Mouse (Mus musculus) heart, embryonic 14.5 days (tissue): Measurements from ENCODE around the gene Dhdh. TPM values are rescaled to one million over a fixed set of nuclear protein-coding genes. Genes with fewer than 3 reads are reported as not detected.

ENCODE experiments used
- ATAC-seq: fragments of 200-750 bp; cut with Nextera tagmentation; 2 replicates; pipeline ENCODE4 v1.8.0; 2017; ENCODE audit warnings: low read depth, moderate TSS enrichment; ENCODE audit not compliant: insufficient number of reproducible peaks, insufficient read depth, low FRiP score
- H3K27ac ChIP-seq, 2 experiments: fragments of 200-500 bp in 1 of 2; fragments of 300-500 bp in 1 of 2; sonication (generic) in 1 of 2; replicated peaks in 1 of 2; 2 replicates each; pipeline ENCODE4 v1.5.1; 2012 to 2014; ENCODE audit warnings: low read depth in 2 of 2, low read length in 2 of 2, control low read depth in 1 of 2, mild to moderate bottlenecking in 1 of 2, mixed read lengths in 1 of 2; ENCODE audit not compliant: control insufficient read depth in 1 of 2, insufficient read depth in 1 of 2
- H3K27me3 ChIP-seq: fragments of 300-500 bp; sonication (generic); 2 replicates; pipeline ENCODE4 v1.6.1; 2014; ENCODE audit warnings: mild to moderate bottlenecking, low read length, control low read depth; ENCODE audit not compliant: control insufficient read depth, insufficient read depth
- H3K36me3 ChIP-seq: fragments of 300-500 bp; sonication (generic); 2 replicates; pipeline ENCODE4 v1.6.1; 2014; ENCODE audit warnings: mild to moderate bottlenecking, control low read depth, low read length, mixed read lengths; ENCODE audit not compliant: control insufficient read depth, insufficient read depth
- H3K4me1 ChIP-seq, 2 experiments: fragments of 200-500 bp in 1 of 2; fragments of 300-500 bp in 1 of 2; sonication (generic) in 1 of 2; 2 replicates each; pipeline ENCODE4 v1.6.1; 2012 to 2014; ENCODE audit warnings: low read length in 2 of 2, control low read depth in 1 of 2, mixed read lengths in 1 of 2; ENCODE audit not compliant: control insufficient read depth in 2 of 2, insufficient read depth in 2 of 2
- H3K4me2 ChIP-seq: fragments of 300-500 bp; sonication (generic); 2 replicates; pipeline ENCODE4 v1.6.1; 2014; ENCODE audit warnings: mild to moderate bottlenecking, low read length
- H3K4me3 ChIP-seq, 2 experiments: fragments of 200-500 bp in 1 of 2; fragments of 300-500 bp in 1 of 2; sonication (generic) in 1 of 2; 2 replicates each; pipeline ENCODE4 v1.5.1; 2012 to 2014; ENCODE audit warnings: low read length in 2 of 2, mild to moderate bottlenecking in 2 of 2, control low read depth in 1 of 2, low read depth in 1 of 2, moderate library complexity in 1 of 2; ENCODE audit not compliant: control insufficient read depth in 1 of 2, insufficient read depth in 1 of 2
- H3K9ac ChIP-seq: fragments of 300-500 bp; sonication (generic); 2 replicates; pipeline ENCODE4 v1.6.1; 2014; ENCODE audit warnings: mild to moderate bottlenecking, low read length
- H3K9me3 ChIP-seq: fragments of 300-500 bp; sonication (generic); 2 replicates; pipeline ENCODE4 v1.6.1; 2016; ENCODE audit warnings: low read length, control low read depth; ENCODE audit not compliant: control insufficient read depth
- WGBS: fragments of 180-500 bp; shearing (Covaris S2); extraction: QIAGEN DNeasy Blood & Tissue Kit; methylation state at CpG from one replicate; pipeline ENCODE4 v1.1.7; 2014; 5-methylcytosine and 5-hydroxymethylcytosine counted together
- polyA plus RNA-seq: library from polyadenylated mRNA; unstranded; fragments of >200 nt; fragmentation: Nextera tagmentation; extraction: Ambion mirVana; gene quantifications from 2 replicates; pipeline ENCODE4 v1.2.1, GENCODE M21; 2014

Dhdh gene
- polyA plus RNA-seq, 1 experiment from 2014 or later: 5.7 TPM

GRCm38 (mm10) chr7:45447325-45447990 lies 41.1 kb downstream of the Dhdh start:
- Histone ChIP-seq H3K9ac (peak overlapping the region; percentile 22; the same call in 1 of the 2 replicates), H3K27ac (no peak overlapping the region; a peak in 1 of 4 replicates), H3K27me3 (no peaks in the 10 kb centered on the region), H3K4me2 (no peak overlapping the region), H3K4me1 (no peaks in the 10 kb centered on the region), H3K36me3 (peaks cover 78% of the 10 kb centered on the region), H3K4me3 (no peak overlapping the region), H3K9me3 (no peaks in the 10 kb centered on the region)
- ATAC-seq: no peak
- 31% methylated on average over 11 of the region's 11 CpGs for WGBS

- no peaks in the 10 kb centered on the region for H3K4me1 ChIP-seq
- H3K27me3 ChIP-seq: no peaks in the 10 kb centered on the region
- H3K9ac ChIP-seq: no peak overlapping the region
- no peak overlapping the region for H3K4me3 ChIP-seq
- no peak overlapping the region for H3K4me2 ChIP-seq
- no peak for ATAC-seq
- no peaks in the 10 kb centered on the region for H3K9me3 ChIP-seq
- H3K27ac ChIP-seq: no peak overlapping the region
- peaks cover 77% of the 10 kb centered on the region for H3K36me3 ChIP-seq
These were observed 42.0 kb downstream of the Dhdh start for GRCm38 (mm10) chr7:45446589-45446988.

- Histone ChIP-seq H3K36me3 (peaks cover 87% of the 10 kb centered on the region), H3K4me1 (no peaks in the 10 kb centered on the region), H3K27me3 (no peaks in the 10 kb centered on the region), H3K27ac (no peak overlapping the region), H3K4me3 (no peak overlapping the region), H3K9ac (no peak overlapping the region), H3K4me2 (no peak overlapping the region), H3K9me3 (no peaks in the 10 kb centered on the region)
- ATAC-seq: no peak
- WGBS: 73% methylated on average over 22 of the region's 22 CpGs
These were observed 44.8 kb downstream of the Dhdh start for GRCm38 (mm10) chr7:45443526-45444420.

GRCm38 (mm10) chr7:45437521-45438276 lies 50.9 kb downstream of the Dhdh start, which contains the start of gene Ruvbl2:
TSS of gene Ruvbl2 (minus strand) at chr7:45438096.
- WGBS: 28% methylated on average over 19 of the region's 19 CpGs
- peaks cover 19 to 37% of the 10 kb centered on the region in 2 experiments for H3K4me1 ChIP-seq
- no peak within 1 kb of the TSS for H3K4me3 ChIP-seq
- H3K36me3 ChIP-seq: peaks cover 47% of the 10 kb centered on the region
- no peaks in the 10 kb centered on the region for H3K27me3 ChIP-seq
- H3K9ac ChIP-seq: peak within 1 kb of the TSS; percentile 16; the same call in 1 of the 2 replicates
- no peak within 1 kb of the TSS for H3K27ac ChIP-seq
- no peaks in the 10 kb centered on the region for H3K9me3 ChIP-seq
- H3K4me2 ChIP-seq: peak within 1 kb of the TSS; percentile 65
- no peak for ATAC-seq

- Histone ChIP-seq H3K36me3 (peaks cover 41% of the 10 kb centered on the region), H3K9ac (peak overlapping the region; percentile 9; the same call in 1 of the 2 replicates)
These were observed 51.6 kb downstream of the Dhdh start for GRCm38 (mm10) chr7:45437046-45437445.

GRCm38 (mm10) chr7:45436444-45436843 lies 52.2 kb downstream of the Dhdh start:
- H3K4me2 ChIP-seq: peak overlapping the region; percentile 65
- H3K4me3 ChIP-seq: no peak overlapping the region
- H3K27ac ChIP-seq: no peak overlapping the region
- peaks cover 40% of the 10 kb centered on the region for H3K36me3 ChIP-seq
- no peaks in the 10 kb centered on the region for H3K9me3 ChIP-seq
- H3K27me3 ChIP-seq: no peaks in the 10 kb centered on the region
- peak overlapping the region; percentile 90 for H3K9ac ChIP-seq
- ATAC-seq: no peak
- peaks cover 19 to 37% of the 10 kb centered on the region in 2 experiments for H3K4me1 ChIP-seq
- 82% methylated on average over 5 of the region's 5 CpGs for WGBS

More at GRCm38 (mm10) chr7:45437046-45437445, 51.6 kb downstream of the Dhdh start:
- H3K27me3 ChIP-seq: no peaks in the 10 kb centered on the region
- no peak for ATAC-seq
- no peak overlapping the region for H3K4me3 ChIP-seq
- no peak overlapping the region for H3K27ac ChIP-seq
- peak overlapping the region; percentile 65 for H3K4me2 ChIP-seq
- peaks cover 19 to 37% of the 10 kb centered on the region in 2 experiments for H3K4me1 ChIP-seq
- H3K9me3 ChIP-seq: no peaks in the 10 kb centered on the region
- 49% methylated on average over 6 of the region's 6 CpGs for WGBS

- no peak for ATAC-seq
- no peaks in the 10 kb centered on the region for H3K9me3 ChIP-seq
These were observed 53.6 kb downstream of the Dhdh start for GRCm38 (mm10) chr7:45435038-45435437.

More at GRCm38 (mm10) chr7:45435038-45435437, 53.6 kb downstream of the Dhdh start:
- H3K4me3 ChIP-seq: peak overlapping the region; percentile 69 to 83
- H3K36me3 ChIP-seq: peaks cover 40% of the 10 kb centered on the region
- peaks cover 19 to 37% of the 10 kb centered on the region in 2 experiments for H3K4me1 ChIP-seq
- under 1% methylated on average over 16 of the region's 16 CpGs for WGBS
- H3K27ac ChIP-seq: peak overlapping the region; percentile 85 to 90
- peak overlapping the region; percentile 65 for H3K4me2 ChIP-seq
- H3K9ac ChIP-seq: peak overlapping the region; percentile 90
- H3K27me3 ChIP-seq: no peaks in the 10 kb centered on the region
